Mouse (Mus musculus) gastrocnemius, postnatal 10 days (tissue): Measurements from ENCODE around the gene Foxa3. TPM values are rescaled to one million over a fixed set of nuclear protein-coding genes. Genes with fewer than 3 reads are reported as not detected.

ENCODE experiments used
- DNase-seq: peaks from one replicate; pipeline ENCODE4 v3.0.0; 2021; ENCODE audit warnings: mixed read lengths
- total RNA-seq, 2 experiments: library from RNA; stranded (reverse); gene quantifications; 2 replicates each; pipeline ENCODE4 v1.2.3; 2021

Foxa3 gene
- total RNA-seq, 2 experiments from 2014 or later: 0.16 TPM; not detected in 1

- DNase-seq: peak; percentile 43
These were observed 1.4 kb upstream of the Foxa3 start for GRCm38 (mm10) chr7:19024581-19025255.

GRCm38 (mm10) chr7:19024096-19024506 is 763 bp upstream of the Foxa3 start, which contains the start of gene Sympk:
Gene Sympk, plus strand, starts transcription at chr7:19024377.
- DNase-seq: peak; percentile 94

- DNase-seq: no peak
These were observed 964 bp downstream of the Foxa3 start for GRCm38 (mm10) chr7:19022189-19022958.

- no peak for DNase-seq
These were observed 2.3 kb downstream of the Foxa3 start for GRCm38 (mm10) chr7:19021048-19021447.

- no peak for DNase-seq
These were observed 5.4 kb downstream of the Foxa3 start for GRCm38 (mm10) chr7:19017909-19018308.

GRCm38 (mm10) chr7:19016042-19016441 is 7.3 kb downstream of the Foxa3 start:
- DNase-seq: no peak

- DNase-seq: no peak
These were observed 8.9 kb downstream of the Foxa3 start for GRCm38 (mm10) chr7:19014452-19014851.

GRCm38 (mm10) chr7:19012882-19013281 is 10.5 kb downstream of the Foxa3 start:
- DNase-seq: no peak

- DNase-seq: peak; percentile 47
These were observed 11.2 kb downstream of the Foxa3 start for GRCm38 (mm10) chr7:19012025-19012621.

GRCm38 (mm10) chr7:19010581-19010980 is 12.8 kb downstream of the Foxa3 start:
- no peak for DNase-seq

GRCm38 (mm10) chr7:19007026-19007977 is 16.0 kb downstream of the Foxa3 start:
- no peak for DNase-seq

- peak; percentile 76 for DNase-seq
These were observed 16.9 kb downstream of the Foxa3 start for GRCm38 (mm10) chr7:19006476-19006875.

GRCm38 (mm10) chr7:19005417-19006121 is 17.8 kb downstream of the Foxa3 start:
- no peak for DNase-seq

- DNase-seq: peak; percentile 51
These were observed 18.7 kb downstream of the Foxa3 start for GRCm38 (mm10) chr7:19004631-19005079.

GRCm38 (mm10) chr7:19003902-19004630 is 19.3 kb downstream of the Foxa3 start, which contains the start of gene Irf2bp1:
Gene Irf2bp1, plus strand, starts transcription at chr7:19004044.
- DNase-seq: peak; percentile 90

GRCm38 (mm10) chr7:19002848-19003498 is 20.4 kb downstream of the Foxa3 start:
- DNase-seq: peak; percentile 50

- no peak for DNase-seq
These were observed 21.2 kb downstream of the Foxa3 start for GRCm38 (mm10) chr7:19002115-19002514.

GRCm38 (mm10) chr7:19001807-19002085 is 21.6 kb downstream of the Foxa3 start:
- DNase-seq: no peak

GRCm38 (mm10) chr7:19001066-19001806 is 22.1 kb downstream of the Foxa3 start:
- DNase-seq: peak; percentile 56
